ENCODE assay signal across 15 mouse cellular contexts in the genomic region with DNA sequence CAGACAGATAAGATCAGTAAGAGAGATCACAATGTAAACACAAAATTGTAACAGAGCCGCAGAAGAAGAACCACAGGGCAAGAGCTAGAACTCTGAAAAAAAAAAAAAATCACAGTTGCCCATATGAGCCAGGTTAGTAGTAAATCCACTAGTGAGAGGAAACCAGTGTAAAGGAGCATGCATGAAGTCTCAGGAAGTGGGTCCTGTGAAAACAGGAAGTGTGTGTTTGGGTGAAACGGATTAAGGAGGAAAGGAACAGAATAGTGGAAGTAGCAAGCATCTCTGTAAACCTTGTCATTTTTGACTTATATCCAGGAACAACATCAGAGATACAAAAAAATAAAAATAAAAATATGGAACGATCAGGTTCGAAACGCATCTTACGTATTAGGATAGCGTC.
"Had no signal": no experiment of that assay in that cellular context is flagged by ENCODE, and none has a peak within 500 bp of the region (broad histone marks: within the 10 kb centered on the region; RNA-seq: fewer than 3 reads in every experiment).

No protein-coding gene starts in this region.

- DNase-seq: liver, postnatal 0 days; lung, adult 2 months; lung, postnatal 14 days; lung, postnatal 36 days; midbrain, embryonic 14.5 days; retina, postnatal 1 day; right cerebral cortex, adult 18-20 months; right cerebral cortex, postnatal 25 days; right cerebral cortex, postnatal 4 days; spleen, adult 18-20 months; thymus, adult 18-20 months; thymus, postnatal 25 days; thymus, postnatal 4 days had no signal

- ATAC-seq: liver, postnatal 0 days; lung, postnatal 0 days; midbrain, embryonic 16.5 days had no signal
